Mouse (Mus musculus) hindbrain, embryonic 10.5 days (tissue): ENCODE data around the gene Vhl. TPM values are rescaled to one million over a fixed set of nuclear protein-coding genes. Genes with fewer than 3 reads are reported as not detected.
A peak's percentile ranks its signal among the peaks of the same experiment; 100 is the strongest.

Experiments used
- DNase-seq: peaks from one replicate; pipeline ENCODE4 v3.0.0-alpha.2; 2017; ENCODE audit warnings: low spot score
- H3K27ac ChIP-seq: fragments of 300-500 bp; sonication (generic); 2 replicates; pipeline ENCODE4 v1.5.1; 2016; ENCODE audit warnings: mild to moderate bottlenecking, moderate library complexity
- H3K27me3 ChIP-seq: fragments of 300-500 bp; sonication (generic); 2 replicates; pipeline ENCODE4 v1.6.1; 2016; ENCODE audit warnings: mild to moderate bottlenecking; ENCODE audit not compliant: poor library complexity, insufficient read depth, severe bottlenecking
- H3K36me3 ChIP-seq: fragments of 300-500 bp; sonication (generic); 2 replicates; pipeline ENCODE4 v1.6.1; 2016; ENCODE audit warnings: mild to moderate bottlenecking, moderate library complexity
- H3K4me1 ChIP-seq: fragments of 300-500 bp; sonication (generic); replicated peaks from 2 replicates; pipeline ENCODE4 v1.6.1; 2016; ENCODE audit warnings: mild to moderate bottlenecking
- H3K4me3 ChIP-seq: fragments of 300-500 bp; sonication (generic); 2 replicates; pipeline ENCODE4 v1.5.1; 2016; ENCODE audit warnings: mild to moderate bottlenecking, moderate library complexity
- H3K9me3 ChIP-seq: fragments of 300-500 bp; sonication (generic); 2 replicates; pipeline ENCODE4 v1.6.1; 2016; ENCODE audit warnings: mild to moderate bottlenecking, moderate library complexity
- WGBS: fragments of 180-500 bp; shearing (Covaris S2); methylation state at CpG from one replicate; pipeline ENCODE4 v1.1.7; 2016; 5-methylcytosine and 5-hydroxymethylcytosine counted together
- polyA plus RNA-seq: library from polyadenylated mRNA; unstranded; fragments of >200 nt; fragmentation: Nextera tagmentation; extraction: Ambion mirVana; gene quantifications from 2 replicates; pipeline ENCODE4 v1.2.1, GENCODE M21; 2016

Vhl gene
- 43.0 and 45.8 TPM in 2 replicates for polyA plus RNA-seq

- Histone ChIP-seq H3K36me3 (peaks cover 33% of the 10 kb centered on the region), H3K4me3 (peak within 1 kb of the TSS; percentile 78), H3K9me3 (no peaks in the 10 kb centered on the region), H3K27me3 (no peaks in the 10 kb centered on the region), H3K4me1 (peaks cover 22% of the 10 kb centered on the region), H3K27ac (peak within 1 kb of the TSS; percentile 95)
- WGBS: 1% methylated on average over 76 of the region's 76 CpGs
- DNase-seq: peak; percentile 86
Measured at GRCm38 (mm10) chr6:113623941-113624751, at the start of gene Vhl. Gene Vhl, plus strand, starts transcription at chr6:113623959.

GRCm38 (mm10) chr6:113576044-113576443 is 47.7 kb upstream of the Vhl start:
- 96% methylated on average over 6 of the region's 6 CpGs for WGBS
- Histone ChIP-seq H3K4me3 (no peak overlapping the region), H3K27me3 (no peaks in the 10 kb centered on the region), H3K4me1 (no peaks in the 10 kb centered on the region), H3K36me3 (peaks cover 73% of the 10 kb centered on the region), H3K27ac (no peak overlapping the region), H3K9me3 (no peaks in the 10 kb centered on the region)
- no peak for DNase-seq

DNA sequence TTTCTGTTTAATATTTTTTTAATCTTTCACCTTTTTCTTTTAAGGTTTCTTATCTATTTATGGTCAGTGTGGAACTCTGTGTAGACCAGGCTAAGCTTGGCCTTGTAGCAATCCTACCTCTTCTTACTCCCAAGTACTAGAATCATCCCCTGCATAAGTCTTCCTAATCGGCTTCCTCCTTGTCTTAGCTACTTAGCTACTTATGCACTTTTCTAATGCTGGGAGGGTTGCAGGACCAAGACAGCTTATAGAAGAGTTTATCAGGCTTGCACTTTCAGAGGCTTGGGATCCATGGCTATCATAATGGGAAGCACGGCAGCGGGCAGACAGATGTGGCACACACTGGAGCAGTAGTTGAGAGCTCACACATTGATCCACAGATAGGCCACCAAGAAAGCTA is 44.5 kb upstream of the Vhl start:
- 95% methylated on average over 3 of the region's 3 CpGs for WGBS
- DNase-seq: no peak
- H3K4me3 ChIP-seq: no peak overlapping the region
- no peaks in the 10 kb centered on the region for H3K4me1 ChIP-seq
- H3K9me3 ChIP-seq: no peaks in the 10 kb centered on the region
- peaks cover 65% of the 10 kb centered on the region for H3K36me3 ChIP-seq
- H3K27me3 ChIP-seq: no peaks in the 10 kb centered on the region
- no peak overlapping the region for H3K27ac ChIP-seq

DNA sequence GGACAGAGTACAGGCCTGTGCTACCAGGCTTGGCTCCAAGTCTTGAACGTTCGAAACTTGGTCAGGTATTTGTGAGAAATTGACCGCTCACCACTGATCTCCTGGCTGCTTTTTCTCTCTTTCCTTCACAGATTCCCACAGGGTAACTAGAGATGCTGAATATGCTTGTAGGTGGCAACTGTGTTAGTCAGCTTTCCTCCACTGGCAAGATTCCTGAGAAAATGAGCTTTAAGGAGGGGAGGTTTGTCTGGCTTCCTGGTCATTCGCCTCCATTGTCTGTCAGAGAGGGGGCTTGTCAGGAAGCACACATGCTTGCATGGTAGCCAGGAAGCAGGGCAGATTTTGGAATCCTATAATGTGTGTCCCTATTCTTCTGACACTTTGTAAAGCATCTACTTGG is 40.7 kb upstream of the Vhl start:
- Histone ChIP-seq H3K27ac (no peak overlapping the region), H3K4me3 (no peak overlapping the region), H3K9me3 (no peaks in the 10 kb centered on the region), H3K4me1 (no peaks in the 10 kb centered on the region), H3K36me3 (peaks cover 55% of the 10 kb centered on the region), H3K27me3 (no peaks in the 10 kb centered on the region)
- WGBS: 93% methylated on average over 4 of the region's 4 CpGs
- DNase-seq: no peak

GRCm38 (mm10) chr6:113585065-113585464 is 38.7 kb upstream of the Vhl start:
- Histone ChIP-seq H3K4me1 (no peaks in the 10 kb centered on the region), H3K27ac (no peak overlapping the region), H3K4me3 (no peak overlapping the region), H3K9me3 (no peaks in the 10 kb centered on the region), H3K36me3 (peaks cover 57% of the 10 kb centered on the region), H3K27me3 (no peaks in the 10 kb centered on the region)
- no peak for DNase-seq
- 92% methylated on average over 5 of the region's 5 CpGs for WGBS

GRCm38 (mm10) chr6:113586466-113587183 is 37.1 kb upstream of the Vhl start:
- WGBS: 80% methylated on average over 5 of the region's 5 CpGs
- H3K36me3 ChIP-seq: peaks cover 57% of the 10 kb centered on the region
- no peak overlapping the region for H3K27ac ChIP-seq
- no peak overlapping the region for H3K4me3 ChIP-seq
- no peaks in the 10 kb centered on the region for H3K27me3 ChIP-seq
- H3K9me3 ChIP-seq: no peaks in the 10 kb centered on the region
- no peaks in the 10 kb centered on the region for H3K4me1 ChIP-seq
- no peak for DNase-seq

DNA sequence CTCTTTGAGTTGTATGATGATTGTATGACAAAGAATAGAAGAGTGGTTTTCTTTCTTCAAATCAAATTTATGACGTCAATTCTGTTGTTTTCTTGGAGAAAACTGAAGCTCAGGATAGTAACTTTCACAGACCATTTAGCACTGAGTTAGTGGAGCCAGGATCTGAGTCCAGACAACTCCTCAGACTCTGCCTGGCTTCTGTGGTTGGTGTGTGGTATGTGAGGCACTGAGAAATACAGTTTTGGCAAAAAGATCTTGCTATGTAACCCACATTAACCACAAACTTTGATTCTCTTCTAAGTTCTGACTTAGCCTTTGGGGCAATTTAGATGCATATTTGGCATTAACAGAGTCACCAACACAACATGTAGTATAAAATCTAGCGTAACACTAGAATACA is 31.1 kb upstream of the Vhl start:
- Histone ChIP-seq H3K4me1 (no peaks in the 10 kb centered on the region), H3K27ac (no peak overlapping the region), H3K27me3 (no peaks in the 10 kb centered on the region), H3K36me3 (peaks cover 36% of the 10 kb centered on the region), H3K9me3 (no peaks in the 10 kb centered on the region), H3K4me3 (no peak overlapping the region)
- 91% methylated on average over 2 of the region's 2 CpGs for WGBS
- no peak for DNase-seq

GRCm38 (mm10) chr6:113597945-113598344 is 25.8 kb upstream of the Vhl start:
- peaks cover 15% of the 10 kb centered on the region; the same call in 1 of the 2 replicates for H3K36me3 ChIP-seq
- 91% methylated on average over 4 of the region's 4 CpGs for WGBS
- no peaks in the 10 kb centered on the region for H3K27me3 ChIP-seq
- H3K9me3 ChIP-seq: no peaks in the 10 kb centered on the region
- DNase-seq: no peak
- H3K27ac ChIP-seq: no peak overlapping the region
- no peak overlapping the region for H3K4me3 ChIP-seq
- H3K4me1 ChIP-seq: peaks cover 8% of the 10 kb centered on the region

- DNase-seq: no peak
- no peak overlapping the region for H3K27ac ChIP-seq
- 79% methylated on average over 5 of the region's 5 CpGs for WGBS
Measured at GRCm38 (mm10) chr6:113599833-113600232, 23.9 kb upstream of the Vhl start.

DNA sequence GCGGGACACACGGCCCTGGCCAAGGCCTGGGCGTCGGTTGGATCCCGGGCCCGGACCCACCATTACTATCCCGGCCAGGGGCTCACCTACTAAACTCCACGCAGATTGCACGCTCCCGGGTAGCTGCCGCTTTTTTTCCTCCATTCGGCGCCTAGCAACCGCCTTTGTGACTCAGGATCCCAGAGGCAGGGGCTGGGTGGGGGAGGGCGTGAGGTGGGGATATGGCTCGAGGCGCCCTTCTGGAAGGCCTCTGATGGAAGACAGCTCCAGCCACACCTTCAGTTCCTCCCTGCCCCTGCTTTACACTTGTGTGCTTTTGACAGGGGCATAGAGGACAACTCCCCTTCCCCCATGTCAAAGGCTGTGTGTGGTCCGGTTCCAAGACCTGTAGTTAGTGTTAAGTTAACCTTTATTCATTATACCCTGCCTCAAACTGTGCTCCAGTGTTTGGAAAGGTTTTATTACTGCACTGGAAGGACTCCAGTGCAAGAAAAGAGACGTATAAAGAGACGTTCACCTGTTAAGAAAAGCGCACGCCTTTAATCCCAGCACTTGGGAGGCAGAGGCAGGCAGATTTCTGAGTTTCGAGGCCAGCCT is 23.1 kb upstream of the Vhl start, which contains the start of gene Fancd2os:
TSS of gene Fancd2os (minus strand) at position 173 of the 597 bp plus-strand sequence.
- WGBS: 43% methylated on average over 23 of the region's 23 CpGs
- DNase-seq: peak; percentile 26
- H3K36me3 ChIP-seq: peaks cover 11% of the 10 kb centered on the region; the same call in 1 of the 2 replicates
- no peaks in the 10 kb centered on the region for H3K27me3 ChIP-seq
- peak within 1 kb of the TSS; percentile 69 for H3K27ac ChIP-seq
- peaks cover 21% of the 10 kb centered on the region for H3K4me1 ChIP-seq
- H3K4me3 ChIP-seq: no peak within 1 kb of the TSS; the same call in 1 of the 2 replicates
- no peaks in the 10 kb centered on the region for H3K9me3 ChIP-seq

More at GRCm38 (mm10) chr6:113599833-113600232, 23.9 kb upstream of the Vhl start:
- Histone ChIP-seq H3K27me3 (no peaks in the 10 kb centered on the region), H3K36me3 (peaks cover 11% of the 10 kb centered on the region; the same call in 1 of the 2 replicates), H3K4me3 (no peak overlapping the region), H3K4me1 (peaks cover 13% of the 10 kb centered on the region), H3K9me3 (no peaks in the 10 kb centered on the region)

GRCm38 (mm10) chr6:113602821-113603220 is 20.9 kb upstream of the Vhl start:
- Histone ChIP-seq H3K36me3 (peaks cover 17% of the 10 kb centered on the region), H3K4me3 (no peak overlapping the region), H3K27ac (no peak overlapping the region), H3K4me1 (peaks cover 33% of the 10 kb centered on the region), H3K9me3 (no peaks in the 10 kb centered on the region), H3K27me3 (no peaks in the 10 kb centered on the region)
- DNase-seq: no peak
- 96% methylated on average over 6 of the region's 6 CpGs for WGBS

GRCm38 (mm10) chr6:113603993-113604392 is 19.8 kb upstream of the Vhl start:
- DNase-seq: no peak
- Histone ChIP-seq H3K4me3 (peak overlapping the region; percentile 96), H3K27me3 (no peaks in the 10 kb centered on the region), H3K27ac (peak overlapping the region; percentile 94), H3K9me3 (no peaks in the 10 kb centered on the region), H3K4me1 (peaks cover 33% of the 10 kb centered on the region), H3K36me3 (peaks cover 19% of the 10 kb centered on the region)
- WGBS: 49% methylated on average over 12 of the region's 12 CpGs
